Mouse (Mus musculus) spleen, adult 2 months (tissue): Measurements from ENCODE around the gene Soat2. TPM values are rescaled to one million over a fixed set of nuclear protein-coding genes. Genes with fewer than 3 reads are reported as not detected.
"Not testable (repeated sequence)": the region's sequence is repeated elsewhere in the genome, so short reads cannot be mapped to it uniquely, and the experiment has no call there.

Experiments used
- DNase-seq, 2 experiments: peaks; one replicate each; pipeline versions ENCODE4 v3.0.0 to v3.0.0-alpha.2; 2012 to 2021; ENCODE audit warnings: low spot score in 2 of 2, low read depth in 1 of 2
- H3K27ac ChIP-seq: fragments of 200-500 bp; 2 replicates; pipeline ENCODE4 v1.5.1; 2012; ENCODE audit warnings: low read length, inconsistent platforms; ENCODE audit not compliant: insufficient read depth
- H3K27me3 ChIP-seq: fragments of 200-500 bp; 2 replicates; pipeline ENCODE4 v1.6.1; 2012; ENCODE audit warnings: mild to moderate bottlenecking, moderate library complexity, low read length, inconsistent platforms; ENCODE audit not compliant: control insufficient read depth, insufficient read depth
- H3K36me3 ChIP-seq: fragments of 200-500 bp; 2 replicates; pipeline ENCODE4 v1.6.1; 2012; ENCODE audit warnings: mild to moderate bottlenecking, low read length, inconsistent platforms; ENCODE audit not compliant: control insufficient read depth, insufficient read depth
- H3K4me1 ChIP-seq: fragments of 200-500 bp; 2 replicates; pipeline ENCODE4 v1.6.1; 2011; ENCODE audit warnings: inconsistent platforms; ENCODE audit not compliant: control insufficient read depth, insufficient read depth, insufficient read length
- H3K4me3 ChIP-seq: fragments of 200-500 bp; 2 replicates; pipeline ENCODE4 v1.5.1; 2011; ENCODE audit warnings: mild to moderate bottlenecking, inconsistent platforms; ENCODE audit not compliant: insufficient read depth, insufficient read length; ENCODE audit errors: extremely low read depth
- CTCF ChIP-seq: fragments of 200-500 bp; IDR thresholded peaks from 2 replicates; pipeline ENCODE4 v1.5.1; 2011; ENCODE audit warnings: mild to moderate bottlenecking, inconsistent platforms; ENCODE audit not compliant: insufficient read depth, insufficient read length, insufficient replicate concordance; ENCODE audit errors: extremely low read depth
- POLR2A ChIP-seq: fragments of 200-500 bp; IDR thresholded peaks from 2 replicates; pipeline ENCODE4 v1.6.1; 2011; ENCODE audit warnings: low read depth, low read length, inconsistent platforms
- WGBS: fragments of 180-500 bp; shearing (Covaris S2); methylation state at CpG from one replicate; pipeline ENCODE4 v1.1.7; 2018; 5-methylcytosine and 5-hydroxymethylcytosine counted together
- polyA plus RNA-seq: library from polyadenylated mRNA; depleted of rRNA; stranded (reverse); fragments of >200 nt; gene quantifications from 2 replicates; pipeline ENCODE4 v1.2.3, GENCODE M21; 2012

Gene Soat2
- polyA plus RNA-seq, 1 experiment: 3.2 TPM

DNA sequence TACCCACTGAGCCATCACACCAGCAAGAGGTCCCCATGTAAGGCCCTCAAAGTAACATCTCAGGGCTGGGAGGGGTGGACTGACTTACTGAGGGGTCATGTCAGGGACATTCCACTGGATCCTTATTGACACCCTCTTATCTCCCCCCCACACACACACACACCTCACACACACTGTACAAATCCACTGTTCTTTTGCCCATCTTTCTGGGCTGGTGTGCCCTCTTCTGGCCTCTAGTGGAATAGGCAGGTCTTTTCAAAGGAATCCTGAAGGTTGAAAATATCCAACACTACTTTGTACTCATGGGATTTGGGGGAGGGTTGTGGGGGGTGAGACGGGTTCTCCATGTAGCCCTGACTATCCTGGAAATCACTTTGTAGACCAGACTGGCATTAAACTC is 3.4 kb upstream of the Soat2 start:
- Histone ChIP-seq H3K36me3 (no peaks in the 10 kb centered on the region), H3K4me1 (no peaks in the 10 kb centered on the region), H3K27ac (no peak overlapping the region), H3K27me3 (no peaks in the 10 kb centered on the region; the same call in 1 of the 2 replicates), H3K4me3 (no peak overlapping the region)
- WGBS: 3% methylated on average over 1 of the region's 1 CpGs
- DNase-seq: peak in 1 of 2 experiments; percentile 14
- TF ChIP-seq POLR2A: no peak
- peak; percentile 53; the same call in 1 of the 2 replicates for TF ChIP-seq CTCF

DNA sequence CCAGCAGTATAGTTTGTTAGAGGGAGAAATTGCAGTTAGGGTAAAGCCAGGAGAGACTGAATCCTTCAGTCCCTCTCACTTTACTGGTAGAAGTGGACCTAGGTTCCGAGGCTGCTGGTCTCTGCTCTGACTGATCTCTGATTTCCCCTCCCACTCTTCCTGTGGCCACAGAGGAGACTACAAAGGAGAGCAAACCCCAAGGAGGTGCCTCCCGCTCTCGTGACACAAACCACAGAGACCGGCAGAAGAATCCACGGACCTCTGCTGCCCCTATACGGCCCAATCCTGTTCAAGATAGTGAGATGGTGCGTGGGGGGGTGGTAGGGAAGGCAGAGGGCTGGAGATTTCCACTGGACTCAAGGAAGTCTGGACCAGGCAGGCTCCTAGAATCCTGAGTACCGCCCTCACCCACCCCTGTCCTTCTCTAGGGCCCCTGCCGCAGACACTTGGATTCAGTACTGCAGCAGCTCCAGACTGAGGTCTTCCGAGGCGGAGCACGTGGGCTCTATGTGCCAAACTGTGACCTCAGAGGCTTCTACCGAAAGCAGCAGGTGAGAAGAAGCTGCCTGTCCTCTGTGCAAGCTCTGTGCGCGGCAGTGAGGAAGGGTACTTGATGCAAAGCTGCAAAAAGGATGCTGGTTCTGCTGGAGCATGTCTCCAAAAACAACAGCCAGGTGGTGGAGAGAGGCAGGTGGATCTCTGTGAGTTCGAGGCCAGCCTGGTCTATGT is 2.5 kb upstream of the Soat2 start:
- no peaks in the 10 kb centered on the region for H3K36me3 ChIP-seq
- no peaks in the 10 kb centered on the region for H3K4me1 ChIP-seq
- DNase-seq: no peak
- H3K27me3 ChIP-seq: no peaks in the 10 kb centered on the region; the same call in 1 of the 2 replicates
- 49% methylated on average over 16 of the region's 16 CpGs for WGBS
- H3K4me3 ChIP-seq: no peak overlapping the region
- TF ChIP-seq POLR2A: no peak
- TF ChIP-seq CTCF: no peak
- no peak overlapping the region for H3K27ac ChIP-seq

DNA sequence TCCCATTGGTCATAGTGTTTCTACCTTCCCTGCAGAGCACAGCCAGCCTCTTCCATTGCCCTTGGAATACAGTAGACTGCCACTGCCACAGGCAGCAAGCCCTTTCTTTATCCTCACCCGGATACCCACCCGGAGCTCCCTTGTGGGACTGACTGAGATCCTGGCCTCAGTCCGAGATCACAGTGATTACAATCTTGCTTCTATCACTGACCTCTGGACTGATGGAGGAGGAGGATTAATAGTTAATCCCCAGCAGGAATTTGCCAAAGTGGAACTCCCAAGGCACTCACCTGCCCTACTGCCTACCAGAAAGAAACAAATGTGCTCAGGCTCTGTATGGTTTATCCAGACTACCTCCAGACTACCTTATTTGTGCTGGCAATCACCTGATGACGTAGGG is 765 bp upstream of the Soat2 start:
- Histone ChIP-seq H3K4me1 (no peaks in the 10 kb centered on the region), H3K27me3 (no peaks in the 10 kb centered on the region; the same call in 1 of the 2 replicates), H3K4me3 (no peak overlapping the region), H3K36me3 (no peaks in the 10 kb centered on the region), H3K27ac (no peak overlapping the region)
- no peak for TF ChIP-seq CTCF
- TF ChIP-seq POLR2A: no peak
- WGBS: 93% methylated on average over 4 of the region's 4 CpGs
- DNase-seq: no peak

DNA sequence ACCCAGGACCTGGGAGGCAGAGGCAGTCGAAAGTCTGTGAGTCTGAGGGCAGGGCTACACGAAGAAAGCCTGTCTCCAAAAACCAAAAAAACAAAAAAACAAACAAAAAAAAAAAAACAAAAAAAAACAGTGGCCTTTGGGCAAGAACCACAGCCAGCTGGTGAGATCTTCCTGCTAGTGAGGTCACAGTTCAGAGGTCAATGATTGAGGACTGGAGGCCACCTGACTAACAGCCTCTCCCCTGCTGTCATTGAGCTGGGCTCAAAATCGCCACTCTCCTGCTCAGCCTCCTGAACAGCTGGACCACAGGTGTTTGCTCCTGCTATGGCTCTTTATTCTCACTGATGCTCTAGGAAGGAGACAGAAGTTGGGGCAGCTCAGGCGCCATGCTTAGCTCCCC is 2.3 kb downstream of the Soat2 start:
- H3K27ac ChIP-seq: no peak overlapping the region
- no peaks in the 10 kb centered on the region for H3K4me1 ChIP-seq
- no peak overlapping the region for H3K4me3 ChIP-seq
- no peaks in the 10 kb centered on the region for H3K36me3 ChIP-seq
- DNase-seq: no peak
- 68% methylated on average over 4 of the region's 4 CpGs for WGBS
- TF ChIP-seq CTCF (no peak), POLR2A (no peak)
- no peaks in the 10 kb centered on the region for H3K27me3 ChIP-seq

DNA sequence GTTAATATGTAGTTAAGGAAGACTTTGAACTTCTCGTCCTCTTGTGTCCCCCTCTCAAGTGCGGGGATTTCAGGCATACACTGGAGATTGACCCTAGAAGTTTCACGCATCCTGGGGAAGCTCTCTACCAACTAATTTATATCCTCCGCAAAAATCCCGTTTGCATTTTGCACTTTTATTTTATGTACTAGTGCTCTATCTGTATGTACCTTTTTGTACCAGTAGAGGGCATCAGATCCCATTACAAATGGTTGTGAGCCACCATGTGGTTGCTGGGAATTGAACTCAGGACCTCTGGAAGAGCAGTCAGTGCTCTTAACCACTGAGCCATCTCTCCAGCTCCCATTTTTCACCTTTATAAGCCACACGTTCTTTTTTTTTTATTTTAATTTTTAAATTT is 4.7 kb downstream of the Soat2 start:
- H3K36me3 ChIP-seq, H3K4me1 ChIP-seq, H3K4me3 ChIP-seq, H3K27me3 ChIP-seq, DNase-seq, H3K27ac ChIP-seq: not testable (repeated sequence)
- WGBS: 93% methylated on average over 6 of the region's 6 CpGs

DNA sequence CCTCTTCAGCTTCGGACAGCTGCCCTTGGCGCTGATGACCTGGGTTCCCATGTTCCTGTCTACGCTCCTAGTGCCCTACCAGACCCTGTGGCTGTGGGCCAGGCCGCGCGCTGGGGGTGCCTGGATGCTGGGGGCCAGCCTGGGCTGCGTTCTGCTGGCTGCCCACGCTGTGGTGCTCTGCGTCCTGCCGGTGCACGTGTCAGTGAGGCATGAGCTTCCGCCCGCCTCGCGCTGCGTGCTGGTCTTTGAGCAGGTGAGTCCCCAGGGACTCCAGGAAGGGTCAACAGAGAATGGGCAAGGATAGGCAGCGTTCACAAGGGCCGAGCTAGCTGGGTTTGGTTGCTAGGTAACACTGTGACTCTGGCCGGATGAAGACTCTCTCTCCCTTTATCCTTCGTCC is 6.5 kb downstream of the Soat2 start:
- Histone ChIP-seq H3K4me1 (no peaks in the 10 kb centered on the region), H3K36me3 (no peaks in the 10 kb centered on the region), H3K27me3 (no peaks in the 10 kb centered on the region), H3K4me3 (no peak overlapping the region), H3K27ac (no peak overlapping the region)
- TF ChIP-seq CTCF (no peak), POLR2A (no peak)
- 91% methylated on average over 20 of the region's 20 CpGs for WGBS
- no peak for DNase-seq

DNA sequence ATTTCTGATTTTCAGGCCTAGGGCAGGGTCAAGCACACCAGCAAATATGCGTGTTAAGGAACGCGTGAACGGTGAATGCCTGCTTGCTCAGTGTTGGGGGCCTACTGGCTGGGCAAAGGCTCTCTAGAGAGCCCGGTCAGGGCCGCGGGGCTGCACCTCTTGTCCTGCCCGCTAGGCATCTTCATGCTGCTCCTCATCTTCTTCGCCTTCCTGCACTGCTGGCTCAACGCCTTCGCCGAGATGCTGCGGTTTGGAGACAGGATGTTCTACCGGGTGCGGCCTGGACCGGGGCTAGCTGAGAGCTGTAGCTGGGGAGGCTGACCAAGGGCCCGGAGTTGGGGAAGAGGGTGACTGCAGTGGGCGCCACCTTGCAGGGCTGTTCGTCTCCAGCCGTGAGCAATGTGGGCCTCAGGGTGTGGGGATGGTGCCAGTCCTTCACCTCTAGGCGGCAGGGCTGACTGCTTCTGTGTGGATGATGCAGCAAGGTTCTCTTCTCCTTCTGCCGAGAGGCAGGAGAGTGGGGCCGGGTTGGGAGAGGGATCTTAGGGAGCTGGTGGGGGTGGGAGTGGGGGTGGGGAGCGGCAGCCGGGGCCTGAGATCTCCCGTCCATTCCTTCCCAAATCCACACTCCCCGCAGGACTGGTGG is 10.2 kb downstream of the Soat2 start:
- 74% methylated on average over 27 of the region's 27 CpGs for WGBS
- no peak overlapping the region for H3K27ac ChIP-seq
- H3K27me3 ChIP-seq: no peaks in the 10 kb centered on the region
- DNase-seq: no peak
- TF ChIP-seq POLR2A (no peak), CTCF (no peak)
- no peaks in the 10 kb centered on the region for H3K36me3 ChIP-seq
- H3K4me3 ChIP-seq: no peak overlapping the region
- H3K4me1 ChIP-seq: no peaks in the 10 kb centered on the region
